Mouse (Mus musculus) myocyte (in vitro differentiated cells): ENCODE measurements around the gene Vill. TPM values are rescaled to one million over a fixed set of nuclear protein-coding genes. Genes with fewer than 3 reads are reported as not detected.

Experiments used
- H3K27me3 ChIP-seq: one replicate; pipeline ENCODE4 v1.6.1; 2011; ENCODE audit not compliant: control insufficient read depth, insufficient read depth, insufficient read length
- H3K36me3 ChIP-seq: one replicate; pipeline ENCODE4 v1.6.1; 2011; ENCODE audit not compliant: control insufficient read depth, insufficient read depth
- H3K4me2 ChIP-seq: one replicate; pipeline ENCODE4 v1.6.1; 2011; ENCODE audit warnings: low read depth, control low read depth
- H3K4me3 ChIP-seq: one replicate; pipeline ENCODE4 v1.5.1; 2011; ENCODE audit warnings: mild to moderate bottlenecking, control low read depth, moderate library complexity
- H3K79me2 ChIP-seq: one replicate; pipeline ENCODE4 v1.6.1; 2011; ENCODE audit not compliant: control insufficient read depth, insufficient read depth
- H3ac ChIP-seq: one replicate; pipeline ENCODE4 v1.6.1; 2011; ENCODE audit not compliant: control insufficient read depth, insufficient read length
- CEBPB ChIP-seq: IDR thresholded peaks from 2 replicates; pipeline ENCODE4 v1.6.1; 2011; ENCODE audit warnings: mild to moderate bottlenecking, moderate library complexity; ENCODE audit not compliant: poor library complexity, insufficient read depth, severe bottlenecking
- E2F4 ChIP-seq: IDR thresholded peaks from one replicate; pipeline ENCODE4 v1.6.1; 2011; ENCODE audit warnings: mild to moderate bottlenecking, control low read depth, moderate library complexity; ENCODE audit not compliant: insufficient read depth
- MAX ChIP-seq: IDR thresholded peaks from one replicate; pipeline ENCODE4 v1.6.1; 2011; ENCODE audit warnings: low read depth, mild to moderate bottlenecking, control low read depth
- MYOD1 ChIP-seq, 3 experiments: IDR thresholded peaks; one replicate each; pipeline ENCODE4 v1.6.1; 2011; ENCODE audit warnings: control low read depth in 2 of 3, low read depth in 2 of 3, mild to moderate bottlenecking in 2 of 3, moderate library complexity in 1 of 3; ENCODE audit not compliant: insufficient read length in 2 of 3, control insufficient read depth in 1 of 3
- MYOG ChIP-seq, 3 experiments: IDR thresholded peaks; one replicate each; pipeline ENCODE4 v1.6.1; 2011; ENCODE audit warnings: control low read depth in 2 of 3, low read depth in 2 of 3, mild to moderate bottlenecking in 2 of 3; ENCODE audit not compliant: insufficient read length in 2 of 3, control insufficient read depth in 1 of 3, insufficient read depth in 1 of 3
- POLR2A ChIP-seq: IDR thresholded peaks from one replicate; pipeline ENCODE4 v1.6.1; 2011; ENCODE audit warnings: low read depth, mild to moderate bottlenecking, control low read depth, moderate library complexity; ENCODE audit not compliant: insufficient read length
- POLR2AphosphoS2 ChIP-seq: IDR thresholded peaks from one replicate; pipeline ENCODE4 v1.6.1; 2011; ENCODE audit warnings: low read depth, control low read depth; ENCODE audit not compliant: insufficient read length
- REST ChIP-seq: IDR thresholded peaks from one replicate; pipeline ENCODE4 v1.6.1; 2011; ENCODE audit warnings: mild to moderate bottlenecking, control low read depth, moderate library complexity; ENCODE audit not compliant: insufficient read depth, insufficient read length
- SRF ChIP-seq: IDR thresholded peaks from one replicate; pipeline ENCODE4 v1.6.1; 2011; ENCODE audit warnings: low read depth; ENCODE audit not compliant: control insufficient read depth, insufficient read length
- TCF12 ChIP-seq: IDR thresholded peaks from one replicate; pipeline ENCODE4 v1.6.1; 2011; ENCODE audit warnings: mild to moderate bottlenecking, control low read depth; ENCODE audit not compliant: poor library complexity, insufficient read depth, severe bottlenecking
- TCF3 ChIP-seq: IDR thresholded peaks from one replicate; pipeline ENCODE4 v1.6.1; 2011; ENCODE audit warnings: low read depth, control low read depth; ENCODE audit not compliant: insufficient read length
- USF1 ChIP-seq: IDR thresholded peaks from one replicate; pipeline ENCODE4 v1.6.1; 2011; ENCODE audit warnings: low read depth, mild to moderate bottlenecking, control low read depth, moderate library complexity
- polyA plus RNA-seq: library from polyadenylated mRNA; unstranded; fragments of >200 nt; fragmentation: generic; extraction: Trizol; gene quantifications from one replicate; pipeline ENCODE4 v1.2.1, GENCODE M21; 2012; ENCODE audit warnings: missing spikeins

Gene Vill
- polyA plus RNA-seq, 1 experiment, result 1.4 TPM

DNA sequence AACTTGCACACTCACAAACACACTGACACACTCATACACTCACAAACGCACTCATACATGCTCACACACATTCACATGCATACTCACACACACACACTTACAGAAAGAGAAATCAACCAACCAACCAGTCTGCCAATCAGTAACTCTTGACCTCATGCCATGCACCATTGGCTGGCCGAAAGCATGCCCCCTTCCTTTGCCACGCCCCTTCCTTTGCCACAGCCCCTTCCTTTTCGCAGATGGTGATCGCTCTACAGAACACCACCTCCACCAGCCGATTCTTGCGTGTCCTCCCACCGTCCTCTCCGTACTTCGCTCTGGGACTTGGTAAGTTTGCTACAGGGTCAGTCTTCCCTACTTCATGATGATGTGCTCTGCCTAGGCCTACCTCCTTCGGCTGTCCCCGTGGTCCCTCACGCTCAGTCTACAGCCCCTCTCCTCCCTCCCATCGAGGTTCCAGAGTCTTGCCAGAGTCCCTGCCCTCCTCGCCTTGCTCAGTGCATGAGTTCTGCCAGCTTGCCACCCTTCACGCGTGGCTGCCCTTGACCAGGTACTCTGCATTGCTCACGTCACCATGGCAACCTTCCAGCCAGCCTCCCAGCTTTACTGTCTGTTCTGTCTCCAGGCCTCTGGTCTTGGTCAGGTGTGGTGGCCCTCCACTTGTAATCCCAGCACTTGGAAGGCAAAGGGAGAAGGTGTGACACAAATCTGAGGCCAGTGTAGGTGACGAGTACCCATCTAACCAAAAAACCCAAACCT, 67.0 kb downstream of the Vill start:
- H3ac ChIP-seq, result no peak overlapping the region
- H3K79me2 ChIP-seq, result no peaks in the 10 kb centered on the region
- no peak overlapping the region for H3K4me2 ChIP-seq
- no peak overlapping the region for H3K4me3 ChIP-seq
- TF ChIP-seq REST (no peak), MYOD1 (IDR thresholded peaks at IDR 0.05; ENCODE audit: control insufficient read depth in 1 of 3, insufficient read length in 2 of 3, low read depth in 2 of 3) (no peak), CEBPB (no peak), TCF3 (no peak), POLR2AphosphoS2 (no peak), SRF (no peak), USF1 (no peak), MYOG (IDR thresholded peaks at IDR 0.05; ENCODE audit: control insufficient read depth in 1 of 3, insufficient read depth in 1 of 3, insufficient read length in 2 of 3, low read depth in 2 of 3) (no peak), POLR2A (no peak), MAX (no peak), E2F4 (no peak), TCF12 (no peak)
- no peaks in the 10 kb centered on the region for H3K36me3 ChIP-seq
- H3K27me3 ChIP-seq, result peaks cover 4% of the 10 kb centered on the region

DNA sequence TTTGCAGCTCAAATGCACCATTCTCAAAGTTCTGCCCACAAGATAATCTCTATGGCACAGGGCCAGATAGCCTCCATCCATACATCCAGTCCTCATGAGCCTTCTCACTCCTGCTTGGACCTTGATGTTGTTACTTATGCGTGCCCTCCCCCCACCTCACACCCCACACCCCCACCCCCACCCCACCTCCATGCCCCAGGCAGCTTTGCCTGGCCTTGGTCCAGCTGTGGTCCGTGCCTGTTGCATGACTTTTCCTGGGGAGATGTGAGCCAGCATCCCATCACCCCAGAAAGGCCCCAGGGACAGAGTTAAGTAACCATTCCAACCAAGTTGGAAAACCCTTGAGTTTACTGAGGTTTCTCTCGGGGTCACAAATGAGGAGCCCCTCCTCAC, 67.6 kb downstream of the Vill start:
- H3K36me3 ChIP-seq, result no peaks in the 10 kb centered on the region
- no peak overlapping the region for H3K4me2 ChIP-seq
- H3K79me2 ChIP-seq, result no peaks in the 10 kb centered on the region
- peaks cover 7% of the 10 kb centered on the region for H3K27me3 ChIP-seq
- TF ChIP-seq POLR2A, result no peak
- no peak for TF ChIP-seq MYOD1 (IDR thresholded peaks at IDR 0.05; ENCODE audit: control insufficient read depth in 1 of 3, insufficient read length in 2 of 3, low read depth in 2 of 3)
- no peak for TF ChIP-seq POLR2AphosphoS2
- no peak for TF ChIP-seq CEBPB
- no peak for TF ChIP-seq REST
- no peak for TF ChIP-seq MAX
- no peak for TF ChIP-seq TCF12
- no peak for TF ChIP-seq SRF
- no peak for TF ChIP-seq E2F4
- no peak for TF ChIP-seq USF1
- H3K4me3 ChIP-seq, result no peak overlapping the region
- no peak overlapping the region for H3ac ChIP-seq

Other genes starting within 250 kb of the Vill start
- gene Ctdspl, start 126.3 kb upstream of the Vill start, polyA plus RNA-seq, result 4.9 TPM
- 9.9 TPM for gene Plcd1, start 40.7 kb downstream of the Vill start, polyA plus RNA-seq
- gene Dlec1, start 49.7 kb downstream of the Vill start, polyA plus RNA-seq, result 0.07 TPM
- 1.7 TPM for gene Acaa1b, start 104.3 kb downstream of the Vill start, polyA plus RNA-seq
- gene Gm47289, start 106.4 kb downstream of the Vill start, polyA plus RNA-seq, result not detected
- gene Slc22a13, start 156.3 kb downstream of the Vill start, polyA plus RNA-seq, result not detected